Mouse (Mus musculus): ENCODE data around the gene Cd84. TPM values are rescaled to one million over a fixed set of nuclear protein-coding genes. Genes with fewer than 3 reads are reported as not detected.

Cd84 gene
- total RNA-seq, 1 experiment from 2014 or later, result 152 TPM

DNA sequence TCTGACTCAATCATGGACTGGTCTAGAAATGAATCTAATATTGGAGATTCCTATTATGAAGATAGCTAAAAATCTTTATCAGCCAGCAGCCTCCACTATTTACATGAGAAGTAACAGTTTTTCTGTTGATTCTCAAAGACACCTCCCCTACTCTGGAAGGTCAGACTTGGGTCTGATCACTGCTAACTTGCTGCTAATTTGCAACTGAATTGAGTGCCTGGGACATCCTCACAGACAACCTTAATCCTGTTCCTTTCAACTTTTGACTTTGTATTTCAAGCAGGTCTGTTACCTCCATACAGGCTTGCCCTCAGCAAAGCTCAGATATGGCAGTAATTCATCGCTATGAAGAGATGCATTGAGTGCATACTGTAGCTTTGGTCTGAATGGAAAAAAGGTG is 64.5 kb downstream of the Cd84 start:
- ATAC-seq (replicated peaks; ENCODE audit: insufficient number of reproducible peaks, low FRiP score, low TSS enrichment, poor library complexity, severe bottlenecking), result no peak

DNA sequence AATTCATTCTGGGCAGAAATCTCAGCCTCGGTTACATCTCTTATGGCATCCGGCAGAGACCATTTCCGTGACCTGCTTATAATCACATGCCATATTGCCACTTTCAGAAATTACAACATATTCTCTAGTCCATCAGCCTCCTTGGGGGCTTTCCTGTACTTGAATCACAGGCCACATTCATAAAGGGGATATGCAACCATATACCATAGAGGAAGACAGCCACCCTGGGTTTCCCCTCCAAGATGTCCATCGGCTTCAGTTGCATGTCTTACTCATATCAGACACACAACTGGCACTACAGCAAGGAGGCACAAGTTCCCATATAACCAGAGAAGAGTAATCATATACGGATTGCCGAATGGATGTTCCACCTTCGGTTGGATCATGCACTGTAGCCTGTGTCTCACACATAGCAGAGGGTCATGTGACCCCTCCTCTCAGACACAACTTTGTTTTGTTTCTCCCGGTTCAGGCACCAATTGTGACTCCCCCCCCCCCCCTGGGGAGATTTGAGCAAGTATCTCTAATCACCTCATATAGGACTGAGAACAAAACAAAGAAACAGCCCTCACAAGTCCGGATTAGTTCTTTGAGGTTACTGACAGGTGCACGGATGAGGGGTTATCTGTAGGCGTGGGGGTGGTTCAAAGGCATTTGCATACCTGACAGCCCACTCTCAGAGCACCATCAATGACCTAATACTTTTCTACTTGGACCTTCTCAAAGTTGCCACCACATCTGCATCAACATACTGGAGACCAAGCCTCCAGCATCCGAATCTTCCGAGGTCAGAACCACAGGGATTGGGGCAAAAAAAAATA is 76.4 kb downstream of the Cd84 start:
- 0 out of 2 replicates have a peak, but pooled peaks have one; percentile 21 for ATAC-seq (replicated peaks; ENCODE audit: insufficient number of reproducible peaks, low FRiP score, low TSS enrichment, poor library complexity, severe bottlenecking)

DNA sequence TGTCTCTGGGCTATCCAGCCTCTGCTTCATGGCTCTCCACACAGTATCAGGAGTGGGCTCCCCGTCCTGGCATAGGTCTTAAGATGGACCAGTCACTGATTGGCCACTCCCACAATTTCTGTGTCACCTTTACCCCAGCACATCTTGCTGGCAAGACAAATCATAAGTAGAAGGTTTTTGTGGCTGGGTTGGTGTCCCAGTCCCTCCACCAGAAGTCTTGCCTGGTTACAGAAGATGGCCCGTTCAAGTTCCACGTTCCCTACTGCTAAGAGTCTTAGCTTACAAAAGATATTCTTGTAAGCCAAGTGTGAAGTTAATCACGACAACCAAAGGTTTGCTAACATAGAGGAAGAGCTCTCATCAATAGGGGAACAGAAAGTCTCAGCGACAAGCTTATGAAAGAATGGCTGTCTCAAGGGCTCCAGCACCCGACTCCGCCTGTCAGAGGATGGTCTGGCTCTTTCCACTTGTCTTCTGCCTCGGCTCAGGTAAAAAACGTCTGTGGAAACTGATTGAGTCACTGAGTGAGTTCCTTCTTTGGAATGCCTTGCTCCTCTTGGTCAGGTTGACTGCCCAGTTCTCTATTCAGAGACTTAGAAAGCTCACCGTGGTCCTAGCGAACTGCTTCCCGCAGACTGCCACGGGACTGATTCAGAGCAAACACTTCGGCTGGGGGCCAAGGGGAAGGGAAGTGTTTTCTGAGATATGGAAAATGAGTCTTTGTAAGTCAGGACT is 78.0 kb downstream of the Cd84 start, which contains the start of gene Slamf6:
TSS of gene Slamf6 (plus strand) at position 211 of the 735 bp plus-strand sequence.
- ATAC-seq (replicated peaks; ENCODE audit: insufficient number of reproducible peaks, low FRiP score, low TSS enrichment, poor library complexity, severe bottlenecking), result peak; percentile 87

DNA sequence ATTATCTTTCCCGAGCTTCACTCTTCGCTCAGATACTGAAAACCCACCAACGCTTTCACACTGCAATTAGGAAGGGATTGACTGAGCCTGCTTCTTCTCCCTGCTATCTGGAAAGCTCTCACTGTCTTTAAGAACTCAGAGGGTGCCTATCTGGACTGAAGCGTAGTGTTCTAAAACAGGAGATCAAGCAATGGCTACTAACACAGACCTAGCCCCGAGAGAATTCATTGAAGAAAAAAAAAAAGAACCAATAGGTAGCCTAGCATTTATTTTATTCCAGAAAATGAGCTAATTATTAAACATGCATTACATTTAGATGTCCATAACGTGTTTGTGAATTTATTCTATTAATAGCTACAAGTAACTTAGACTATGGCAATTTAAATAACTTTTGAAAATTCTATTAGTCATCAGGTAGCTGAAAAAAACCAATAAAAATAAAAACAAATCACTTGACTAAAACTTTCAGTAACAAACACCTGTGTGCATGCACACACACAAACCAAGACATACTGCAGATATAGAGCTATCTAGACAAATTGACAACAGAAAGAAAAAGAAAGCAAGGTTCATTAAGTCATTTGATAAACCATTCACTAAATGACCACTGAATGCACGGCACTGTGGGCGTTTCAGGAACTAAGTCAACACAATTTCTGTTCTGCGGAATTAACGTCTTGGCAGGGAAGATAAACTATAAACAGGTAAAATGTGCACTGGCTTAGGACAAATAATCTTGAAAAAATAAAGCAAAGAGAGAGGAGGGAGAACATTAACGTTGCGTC is 78.8 kb downstream of the Cd84 start:
- no peak for ATAC-seq (replicated peaks; ENCODE audit: insufficient number of reproducible peaks, low FRiP score, low TSS enrichment, poor library complexity, severe bottlenecking)

DNA sequence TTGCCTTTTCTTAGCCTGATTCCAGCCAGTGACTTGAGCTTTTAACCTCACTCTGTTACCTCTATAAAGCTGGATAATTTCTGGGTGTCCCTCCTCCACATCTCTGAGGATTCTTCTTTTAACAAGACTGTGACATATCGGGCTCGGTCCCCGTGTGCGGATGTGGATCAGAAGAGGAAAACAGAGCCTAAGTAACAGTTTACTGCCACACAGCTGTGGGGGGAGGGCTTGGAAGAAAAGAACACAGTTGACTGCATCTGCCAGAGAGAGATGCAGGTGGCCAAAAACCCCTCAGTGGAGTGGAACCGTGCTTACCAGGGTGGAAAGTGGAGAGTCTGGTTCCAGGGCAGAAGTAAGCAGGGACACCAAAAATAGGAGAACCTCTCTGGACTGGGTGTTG is 79.7 kb downstream of the Cd84 start:
- ATAC-seq (replicated peaks; ENCODE audit: insufficient number of reproducible peaks, low FRiP score, low TSS enrichment, poor library complexity, severe bottlenecking), result no peak

DNA sequence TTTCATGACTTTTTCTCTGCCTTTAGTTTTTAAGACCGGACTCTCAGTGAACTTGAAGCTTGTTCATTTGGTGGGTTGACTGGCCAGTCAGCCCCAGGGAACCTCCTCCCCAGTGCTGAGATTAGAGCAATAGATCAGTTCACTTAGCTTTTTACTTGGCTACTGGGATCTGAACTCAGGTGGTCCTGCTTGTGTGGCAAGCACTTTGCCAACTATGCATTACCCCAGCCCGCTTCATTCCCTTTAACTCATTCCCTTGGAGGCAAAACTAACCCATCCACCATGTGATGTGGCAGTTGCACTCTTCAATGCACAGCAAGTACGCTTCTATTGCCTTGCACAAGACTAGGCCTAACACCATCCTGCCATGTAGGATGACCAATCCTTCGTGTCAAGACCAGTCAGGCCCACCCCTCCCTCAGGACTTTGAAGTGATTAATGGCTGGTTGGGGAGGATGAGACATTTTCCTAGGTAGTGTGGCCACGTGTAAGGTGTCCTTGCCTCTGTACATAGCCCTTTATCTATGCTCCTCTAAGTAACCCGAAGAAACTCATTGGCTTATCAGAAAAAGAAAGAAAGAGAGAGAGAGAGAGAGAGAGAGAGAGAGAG is 80.5 kb downstream of the Cd84 start:
- no peak for ATAC-seq (replicated peaks; ENCODE audit: insufficient number of reproducible peaks, low FRiP score, low TSS enrichment, poor library complexity, severe bottlenecking)

DNA sequence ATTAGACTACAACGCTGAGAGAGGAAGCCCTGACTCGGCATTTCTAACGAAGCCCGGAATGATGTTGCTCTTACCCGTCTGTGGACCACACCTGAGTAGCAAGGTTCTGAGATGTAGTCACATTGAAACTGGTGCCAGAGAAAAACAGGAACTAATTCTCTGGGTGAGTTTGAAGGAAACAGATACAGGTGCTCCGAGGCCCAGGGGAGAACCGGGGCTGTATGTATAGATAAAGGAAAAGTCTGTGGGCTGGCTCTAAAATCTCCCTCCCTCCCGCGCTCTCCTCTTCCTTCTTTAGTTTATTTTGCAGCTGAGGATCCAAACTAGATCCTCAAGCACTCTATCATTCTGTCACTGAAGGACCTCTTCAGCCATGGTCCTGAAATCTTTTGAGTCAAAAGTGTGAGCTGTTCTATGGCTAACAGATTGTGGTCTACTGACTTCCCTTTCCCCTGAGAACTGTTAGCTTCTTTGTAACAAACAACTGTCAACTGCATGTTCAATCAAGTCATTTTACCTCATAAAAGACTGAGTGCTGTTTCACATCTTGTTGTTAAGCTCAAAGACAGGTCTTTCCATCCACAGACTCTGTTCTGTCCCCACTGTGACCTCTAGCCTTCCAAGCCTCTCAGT is 81.6 kb downstream of the Cd84 start:
- 0 out of 2 replicates have a peak, but pooled peaks have one; percentile 33 for ATAC-seq (replicated peaks; ENCODE audit: insufficient number of reproducible peaks, low FRiP score, low TSS enrichment, poor library complexity, severe bottlenecking)

DNA sequence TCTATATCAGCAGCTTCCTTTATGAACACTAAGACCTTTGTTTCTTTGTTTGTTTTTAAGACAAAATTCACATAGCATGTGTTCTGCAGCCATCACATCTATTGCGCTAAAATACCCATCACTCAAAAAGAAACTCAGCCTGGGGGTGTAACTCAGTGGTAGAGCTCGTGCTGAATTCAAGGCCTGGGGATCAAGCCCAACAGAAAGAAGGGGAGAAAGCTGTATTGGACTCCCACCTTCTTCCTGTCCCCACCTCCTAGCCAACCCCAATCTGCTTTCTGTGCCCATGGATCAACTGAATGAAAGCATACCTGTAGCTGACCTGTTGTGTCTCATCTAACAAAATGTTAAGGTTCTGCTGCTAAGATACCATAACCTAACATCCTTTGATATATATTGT is 82.1 kb downstream of the Cd84 start:
- no peak for ATAC-seq (replicated peaks; ENCODE audit: insufficient number of reproducible peaks, low FRiP score, low TSS enrichment, poor library complexity, severe bottlenecking)

DNA sequence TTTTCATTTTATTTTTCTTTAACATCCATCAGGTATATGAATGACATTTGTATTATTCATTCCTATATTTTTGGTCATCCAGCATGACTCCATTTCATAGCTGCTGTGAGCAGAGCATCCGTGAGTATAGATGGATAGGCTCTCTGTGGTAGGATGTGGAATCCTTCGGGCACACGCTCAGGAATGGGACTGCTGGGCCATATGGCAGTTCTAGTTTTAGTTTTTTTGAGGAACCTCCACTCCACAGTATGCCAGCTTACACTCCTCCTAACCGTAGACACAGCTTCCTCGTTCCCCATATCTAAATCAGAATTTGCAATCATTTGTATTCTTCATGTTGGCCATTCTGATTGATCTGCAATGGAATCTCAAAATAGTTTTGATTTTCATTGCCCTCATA is 83.3 kb downstream of the Cd84 start:
- ATAC-seq (replicated peaks; ENCODE audit: insufficient number of reproducible peaks, low FRiP score, low TSS enrichment, poor library complexity, severe bottlenecking), result no peak

DNA sequence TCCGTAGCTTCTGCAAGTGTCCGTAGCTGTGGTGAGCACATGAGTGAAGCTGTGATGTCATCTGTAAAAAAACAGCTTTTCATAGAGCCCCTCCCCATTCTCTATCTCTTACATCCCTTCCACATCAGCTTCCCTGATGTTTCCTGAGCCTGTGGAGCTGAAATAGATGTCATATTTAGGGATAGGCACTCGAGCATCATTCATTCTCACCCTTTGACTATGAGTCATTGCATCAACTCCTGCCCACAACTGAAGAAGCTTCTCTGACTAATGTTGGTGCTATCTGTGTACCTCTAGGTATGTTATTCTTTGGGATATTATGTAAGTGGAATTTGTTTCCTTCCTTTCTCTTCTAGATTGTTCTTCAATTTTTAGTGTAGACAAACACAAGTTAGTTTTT is 85.4 kb downstream of the Cd84 start:
- no peak for ATAC-seq (replicated peaks; ENCODE audit: insufficient number of reproducible peaks, low FRiP score, low TSS enrichment, poor library complexity, severe bottlenecking)

DNA sequence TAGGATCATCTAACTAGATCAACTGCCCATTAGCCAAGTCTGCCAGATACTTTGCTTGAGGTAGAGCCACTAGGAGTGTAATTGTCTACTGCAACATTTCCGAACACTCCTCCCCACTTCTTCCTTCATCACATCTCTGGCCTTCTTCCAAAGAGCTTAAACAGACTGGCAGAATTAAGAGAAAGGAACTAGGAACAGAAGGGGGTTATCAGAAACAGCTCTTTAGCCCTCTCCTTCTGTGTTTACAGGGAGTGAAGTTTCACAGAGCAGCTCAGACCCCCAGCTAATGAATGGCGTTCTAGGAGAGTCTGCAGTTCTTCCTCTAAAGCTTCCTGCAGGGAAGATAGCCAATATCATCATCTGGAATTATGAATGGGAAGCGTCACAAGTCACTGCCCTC is 94.4 kb downstream of the Cd84 start:
- ATAC-seq (replicated peaks; ENCODE audit: insufficient number of reproducible peaks, low FRiP score, low TSS enrichment, poor library complexity, severe bottlenecking), result no peak

DNA sequence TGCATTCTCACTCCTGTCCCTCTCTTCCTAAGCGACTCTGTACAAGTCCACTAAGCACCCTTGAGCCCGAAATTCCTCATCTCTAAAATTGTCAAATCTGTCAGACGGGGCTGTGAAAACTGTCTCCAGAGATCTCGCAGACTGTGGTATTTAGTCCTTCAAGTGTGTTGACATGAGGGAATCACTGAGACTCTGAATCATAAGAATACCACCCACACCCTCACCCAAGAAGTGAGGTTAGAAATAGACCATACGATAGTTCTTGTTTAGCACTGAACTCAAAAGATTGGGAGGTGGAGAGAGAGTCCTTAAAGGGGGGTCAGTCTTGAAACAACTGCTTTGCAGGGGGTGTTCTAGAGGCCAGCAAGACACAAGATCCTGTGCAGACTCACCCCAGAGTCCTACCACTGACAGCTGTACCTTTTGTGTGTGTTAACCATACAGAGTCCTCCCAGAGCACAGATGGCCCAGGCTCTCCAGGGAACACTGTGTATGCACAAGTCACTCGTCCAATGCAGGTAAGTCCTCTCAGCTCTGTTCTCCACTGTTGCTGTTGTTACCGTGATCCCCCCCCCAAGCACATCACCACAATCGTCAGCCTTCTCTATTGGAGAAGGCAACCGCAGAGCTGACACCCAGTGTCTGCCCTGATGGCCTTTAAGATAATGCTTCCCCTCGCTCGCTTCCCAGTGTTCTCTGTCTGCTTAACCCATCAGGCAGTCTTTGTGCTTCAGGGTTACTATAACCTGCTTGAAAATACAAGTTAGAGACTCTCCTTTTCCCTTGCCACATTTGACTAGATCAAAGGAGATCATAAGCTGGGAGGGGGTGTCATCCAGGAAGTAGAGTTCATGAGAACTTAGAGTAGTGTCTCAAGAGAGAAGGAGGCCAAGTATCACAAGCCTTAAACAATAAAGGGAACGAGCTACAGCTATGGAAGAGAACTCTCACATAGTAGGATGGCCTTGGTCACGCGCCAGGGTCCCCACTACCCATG is 99.8 kb downstream of the Cd84 start:
- no peak for ATAC-seq (replicated peaks; ENCODE audit: insufficient number of reproducible peaks, low FRiP score, low TSS enrichment, poor library complexity, severe bottlenecking)

Other genes with a start within 250 kb of the Cd84 start
- 71.1 to 137 TPM (median 80.7 TPM) in 3 replicates for gene Ly9, start 232.3 kb upstream of the Cd84 start, total RNA-seq (2017)
- 37.7 to 95.2 TPM (median 47.4 TPM) in 3 replicates for gene Slamf7, start 186.7 kb upstream of the Cd84 start, total RNA-seq (2017)
- 279 to 329 TPM (median 318 TPM) in 3 replicates for gene Cd48, start 157.7 kb upstream of the Cd84 start, total RNA-seq (2017)
- gene Slamf1, start 72.6 kb upstream of the Cd84 start, total RNA-seq (2017), result 1.7 to 10.9 TPM (median 4.9 TPM) in 3 replicates
- gene Gm10521, start 56.0 kb downstream of the Cd84 start, total RNA-seq (2017), result 8.1 to 13.8 TPM (median 8.4 TPM) in 3 replicates
- gene Slamf6, start 77.8 kb downstream of the Cd84 start, total RNA-seq (2017), result 9.1 to 21.9 TPM (median 19.7 TPM) in 3 replicates
- gene Vangl2, start 188.7 kb downstream of the Cd84 start, total RNA-seq (2017), result 0.67 to 2.7 TPM (median 1.2 TPM) in 3 replicates
- not detected in 3 replicates for gene Nhlh1, start 217.9 kb downstream of the Cd84 start, total RNA-seq (2017)
- gene Copa, start 242.8 kb downstream of the Cd84 start, total RNA-seq (2017), result 154 to 190 TPM (median 159 TPM) in 3 replicates
- 47.2 to 70.4 TPM (median 56.3 TPM) in 3 replicates for gene Ncstn, start 243.1 kb downstream of the Cd84 start, total RNA-seq (2017)